Mouse (Mus musculus) midbrain, postnatal 0 days (tissue): ENCODE measurements around the gene Xxylt1. TPM values are rescaled to one million over a fixed set of nuclear protein-coding genes. Genes with fewer than 3 reads are reported as not detected.

Experiments used
- ATAC-seq: fragments of 200-750 bp; cut with Nextera tagmentation; 2 replicates; pipeline ENCODE4 v1.8.0; 2017; ENCODE audit warnings: moderate number of reproducible peaks, mild to moderate bottlenecking, moderate TSS enrichment, moderate library complexity; ENCODE audit not compliant: low FRiP score
- DNase-seq: peaks from one replicate; pipeline ENCODE4 v3.0.0-alpha.2; 2015; ENCODE audit warnings: low spot score
- H3K27ac ChIP-seq: fragments of 300-500 bp; sonication (generic); 2 replicates; pipeline ENCODE4 v1.5.1; 2014; ENCODE audit warnings: low read depth, mild to moderate bottlenecking, low read length, mixed read lengths
- H3K27me3 ChIP-seq: fragments of 300-500 bp; sonication (generic); 2 replicates; pipeline ENCODE4 v1.6.1; 2014; ENCODE audit warnings: low read length, control low read depth, mixed read lengths; ENCODE audit not compliant: insufficient read depth
- H3K36me3 ChIP-seq: fragments of 300-500 bp; sonication (generic); 2 replicates; pipeline ENCODE4 v1.6.1; 2014; ENCODE audit warnings: low read length, control low read depth, mixed read lengths; ENCODE audit not compliant: insufficient read depth
- H3K4me1 ChIP-seq: fragments of 300-500 bp; sonication (generic); 2 replicates; pipeline ENCODE4 v1.6.1; 2014; ENCODE audit warnings: mild to moderate bottlenecking, control low read depth, antibody characterized with exemption, low read length, mixed read lengths; ENCODE audit not compliant: insufficient read depth
- H3K4me2 ChIP-seq: fragments of 300-500 bp; sonication (generic); 2 replicates; pipeline ENCODE4 v1.6.1; 2014; ENCODE audit warnings: low read depth, mild to moderate bottlenecking, low read length, mixed read lengths; ENCODE audit not compliant: poor library complexity, severe bottlenecking
- H3K4me3 ChIP-seq: fragments of 300-500 bp; sonication (generic); 2 replicates; pipeline ENCODE4 v1.5.1; 2014; ENCODE audit warnings: low read depth, mild to moderate bottlenecking, low read length, moderate library complexity
- H3K9ac ChIP-seq: fragments of 300-500 bp; sonication (generic); replicated peaks from 2 replicates; pipeline ENCODE4 v1.6.1; 2014; ENCODE audit warnings: mild to moderate bottlenecking, low read length, moderate library complexity, mixed read lengths; ENCODE audit not compliant: poor library complexity, severe bottlenecking
- H3K9me3 ChIP-seq: fragments of 300-500 bp; sonication (generic); 2 replicates; pipeline ENCODE4 v1.6.1; 2016; ENCODE audit warnings: low read length, control low read depth
- CTCF ChIP-seq: IDR thresholded peaks from 2 replicates; pipeline ENCODE4 v1.5.1; 2016; ENCODE audit warnings: antibody characterized with exemption, mild to moderate bottlenecking
- WGBS: fragments of 180-500 bp; shearing (Covaris S2); extraction: QIAGEN DNeasy Blood & Tissue Kit; methylation state at CpG from one replicate; pipeline ENCODE4 v1.1.7; 2014; 5-methylcytosine and 5-hydroxymethylcytosine counted together
- polyA plus RNA-seq: library from polyadenylated mRNA; unstranded; fragments of >200 nt; fragmentation: Nextera tagmentation; extraction: Ambion mirVana; gene quantifications from 2 replicates; pipeline ENCODE4 v1.2.1, GENCODE M21; 2015
- total RNA-seq: library from RNA; depleted of rRNA; stranded (reverse); fragments of >200 nt; gene quantifications from 2 replicates; pipeline ENCODE4 v1.2.3, GENCODE M21; 2014

Gene Xxylt1
- total and polyA plus RNA-seq, 2 experiments from 2014 or later: 18.2 to 34.5 TPM

GRCm38 (mm10) chr16:30959692-30960091 lies 121.5 kb downstream of the Xxylt1 start:
- H3K36me3 ChIP-seq: 0 out of 2 replicates have a peak, but pooled peaks cover 5% of the 10 kb centered on the region
- H3K4me1 ChIP-seq: no peaks in the 10 kb centered on the region
- no peak overlapping the region for H3K4me2 ChIP-seq
- no peak for ATAC-seq
- DNase-seq: no peak
- no peaks in the 10 kb centered on the region for H3K9me3 ChIP-seq
- no peak overlapping the region for H3K27ac ChIP-seq
- H3K27me3 ChIP-seq: no peaks in the 10 kb centered on the region
- no peak overlapping the region for H3K4me3 ChIP-seq
- no peak overlapping the region for H3K9ac ChIP-seq
- 91% methylated on average over 11 of the region's 12 CpGs for WGBS
- TF ChIP-seq CTCF: no peak

GRCm38 (mm10) chr16:30956141-30956540 lies 125.1 kb downstream of the Xxylt1 start:
- TF ChIP-seq CTCF: no peak
- Histone ChIP-seq H3K4me3 (no peak overlapping the region), H3K4me2 (no peak overlapping the region), H3K4me1 (no peaks in the 10 kb centered on the region), H3K27me3 (no peaks in the 10 kb centered on the region), H3K36me3 (0 out of 2 replicates have a peak, but pooled peaks cover 5% of the 10 kb centered on the region), H3K27ac (no peak overlapping the region), H3K9ac (no peak overlapping the region), H3K9me3 (no peaks in the 10 kb centered on the region)
- DNase-seq (no peak), ATAC-seq (no peak)
- 90% methylated on average over 8 of the region's 8 CpGs for WGBS

- H3K36me3 ChIP-seq: no peaks in the 10 kb centered on the region
- TF ChIP-seq CTCF: no peak
- no peak overlapping the region for H3K27ac ChIP-seq
- no peak overlapping the region for H3K4me3 ChIP-seq
- WGBS: 58% methylated on average over 1 of the region's 1 CpGs
- H3K4me2 ChIP-seq: no peak overlapping the region
- ATAC-seq (no peak), DNase-seq (no peak)
- H3K9ac ChIP-seq: no peak overlapping the region
- H3K4me1 ChIP-seq: no peaks in the 10 kb centered on the region
- H3K27me3 ChIP-seq: no peaks in the 10 kb centered on the region
- H3K9me3 ChIP-seq: no peaks in the 10 kb centered on the region
These were observed 132.6 kb downstream of the Xxylt1 start for GRCm38 (mm10) chr16:30948636-30949035.

- DNase-seq: no peak
- Histone ChIP-seq H3K36me3 (no peaks in the 10 kb centered on the region), H3K27ac (no peak overlapping the region), H3K9ac (no peak overlapping the region), H3K9me3 (no peaks in the 10 kb centered on the region), H3K4me3 (no peak overlapping the region), H3K4me2 (no peak overlapping the region), H3K4me1 (no peaks in the 10 kb centered on the region), H3K27me3 (no peaks in the 10 kb centered on the region)
- ATAC-seq: no peak
- TF ChIP-seq CTCF: no peak
- 91% methylated on average over 4 of the region's 4 CpGs for WGBS
These were observed 133.0 kb downstream of the Xxylt1 start for GRCm38 (mm10) chr16:30948216-30948615.

- Histone ChIP-seq H3K27ac (no peak overlapping the region), H3K4me3 (no peak overlapping the region), H3K27me3 (no peaks in the 10 kb centered on the region), H3K9me3 (no peaks in the 10 kb centered on the region), H3K36me3 (no peaks in the 10 kb centered on the region), H3K4me1 (no peaks in the 10 kb centered on the region), H3K4me2 (no peak overlapping the region), H3K9ac (no peak overlapping the region)
- WGBS: 82% methylated on average over 8 of the region's 8 CpGs
- ATAC-seq (no peak), DNase-seq (no peak)
- no peak for TF ChIP-seq CTCF
These were observed 136.3 kb downstream of the Xxylt1 start for GRCm38 (mm10) chr16:30944886-30945285.

- Histone ChIP-seq H3K27ac (no peak overlapping the region), H3K4me1 (no peaks in the 10 kb centered on the region), H3K36me3 (no peaks in the 10 kb centered on the region), H3K9me3 (no peaks in the 10 kb centered on the region), H3K4me3 (no peak overlapping the region), H3K4me2 (no peak overlapping the region), H3K9ac (no peak overlapping the region), H3K27me3 (no peaks in the 10 kb centered on the region)
- DNase-seq (no peak), ATAC-seq (no peak)
- TF ChIP-seq CTCF: no peak
- 90% methylated on average over 4 of the region's 4 CpGs for WGBS
These were observed 137.3 kb downstream of the Xxylt1 start for GRCm38 (mm10) chr16:30943919-30944318.
